Mouse (Mus musculus) heart, embryonic 10.5 days (tissue): ENCODE measurements around the gene Manbal. TPM values are rescaled to one million over a fixed set of nuclear protein-coding genes. Genes with fewer than 3 reads are reported as not detected.

Experiments
- DNase-seq: peaks from one replicate; pipeline ENCODE4 v3.0.0-alpha.2; 2017; ENCODE audit warnings: low spot score
- H3K27ac ChIP-seq: fragments of 300-500 bp; sonication (generic); 2 replicates; pipeline ENCODE4 v1.5.1; 2016; ENCODE audit warnings: mild to moderate bottlenecking
- H3K27me3 ChIP-seq: fragments of 300-500 bp; sonication (generic); 2 replicates; pipeline ENCODE4 v1.6.1; 2016; ENCODE audit warnings: mild to moderate bottlenecking; ENCODE audit not compliant: poor library complexity, insufficient read depth, severe bottlenecking
- H3K36me3 ChIP-seq: fragments of 300-500 bp; sonication (generic); 2 replicates; pipeline ENCODE4 v1.6.1; 2016; ENCODE audit warnings: mild to moderate bottlenecking, moderate library complexity
- H3K4me1 ChIP-seq: fragments of 300-500 bp; sonication (generic); 2 replicates; pipeline ENCODE4 v1.6.1; 2016; ENCODE audit warnings: mild to moderate bottlenecking
- H3K4me3 ChIP-seq: fragments of 300-500 bp; sonication (generic); 2 replicates; pipeline ENCODE4 v1.5.1; 2016; ENCODE audit warnings: mild to moderate bottlenecking, moderate library complexity
- H3K9me3 ChIP-seq: fragments of 300-500 bp; sonication (generic); 2 replicates; pipeline ENCODE4 v1.6.1; 2016; ENCODE audit warnings: mild to moderate bottlenecking, moderate library complexity
- WGBS: fragments of 180-500 bp; shearing (Covaris S2); methylation state at CpG from one replicate; pipeline ENCODE4 v1.1.7; 2016; 5-methylcytosine and 5-hydroxymethylcytosine counted together
- polyA plus RNA-seq: library from polyadenylated mRNA; unstranded; fragments of >200 nt; fragmentation: Nextera tagmentation; extraction: Ambion mirVana; gene quantifications from 2 replicates; pipeline ENCODE4 v1.2.1, GENCODE M21; 2016

The Manbal gene
- polyA plus RNA-seq, 1 experiment from 2014 or later, result 68.2 TPM

DNA sequence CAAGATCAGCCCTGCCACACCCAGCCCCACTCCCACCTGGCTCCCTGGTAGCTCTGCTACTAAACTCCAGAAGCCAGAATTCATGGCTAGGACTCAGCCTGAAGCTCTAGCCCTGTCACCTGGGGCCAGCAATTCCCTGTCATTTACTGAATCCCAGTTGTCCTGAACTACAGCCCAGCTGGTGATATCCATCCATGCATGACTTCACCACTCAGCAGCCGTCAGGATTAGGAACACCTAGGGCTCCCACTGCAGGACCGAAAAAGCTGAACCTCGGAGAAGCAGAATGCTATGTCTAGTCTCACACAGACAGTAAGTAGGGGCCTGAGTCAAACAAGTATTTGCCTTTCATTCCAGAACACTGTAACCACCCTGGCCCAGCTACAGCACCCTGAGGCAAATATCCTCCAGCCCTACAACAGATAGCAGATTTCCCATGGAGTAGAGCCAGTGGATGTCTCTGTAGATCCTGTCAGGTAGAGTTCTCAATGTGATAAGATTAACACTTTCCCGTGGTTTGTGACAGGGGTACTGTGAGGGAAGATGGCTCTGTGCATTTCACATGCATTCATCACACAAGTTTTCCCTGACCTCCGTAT is 25.0 kb upstream of the Manbal start:
- peak overlapping the region; percentile 60; the same call in 1 of the 2 replicates for H3K27ac ChIP-seq
- no peaks in the 10 kb centered on the region for H3K36me3 ChIP-seq
- DNase-seq, result no peak
- WGBS, result 44% methylated on average over 5 of the region's 5 CpGs
- no peaks in the 10 kb centered on the region for H3K9me3 ChIP-seq
- H3K4me3 ChIP-seq, result no peak overlapping the region
- peaks cover 28% of the 10 kb centered on the region for H3K4me1 ChIP-seq
- H3K27me3 ChIP-seq, result peaks cover 17% of the 10 kb centered on the region; the same call in 1 of the 2 replicates

DNA sequence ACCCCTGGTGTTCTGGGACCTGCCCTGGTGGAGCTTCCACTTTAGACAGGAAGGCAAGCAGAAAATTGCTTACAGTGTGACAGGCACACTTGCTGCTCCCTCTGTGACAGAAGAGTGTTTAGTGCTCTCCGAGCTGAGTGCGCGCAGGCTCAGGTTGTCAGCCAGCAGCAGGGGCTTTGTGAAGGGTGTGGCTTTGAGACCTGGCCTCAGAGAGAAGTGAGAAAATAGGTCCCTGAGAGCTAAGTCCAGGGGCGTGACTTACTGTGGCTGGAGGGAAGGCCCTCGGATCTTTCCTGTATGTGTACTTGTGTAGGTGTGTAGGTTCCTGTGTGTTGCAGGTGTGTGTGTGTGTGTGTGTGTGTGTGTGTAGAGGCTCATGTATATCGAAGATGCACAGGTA is 24.1 kb upstream of the Manbal start:
- H3K4me1 ChIP-seq, result peaks cover 28% of the 10 kb centered on the region
- H3K9me3 ChIP-seq, result no peaks in the 10 kb centered on the region
- no peak for DNase-seq
- H3K27me3 ChIP-seq, result peaks cover 17% of the 10 kb centered on the region; the same call in 1 of the 2 replicates
- H3K4me3 ChIP-seq, result no peak overlapping the region
- no peak overlapping the region for H3K27ac ChIP-seq
- 57% methylated on average over 6 of the region's 6 CpGs for WGBS
- H3K36me3 ChIP-seq, result no peaks in the 10 kb centered on the region

DNA sequence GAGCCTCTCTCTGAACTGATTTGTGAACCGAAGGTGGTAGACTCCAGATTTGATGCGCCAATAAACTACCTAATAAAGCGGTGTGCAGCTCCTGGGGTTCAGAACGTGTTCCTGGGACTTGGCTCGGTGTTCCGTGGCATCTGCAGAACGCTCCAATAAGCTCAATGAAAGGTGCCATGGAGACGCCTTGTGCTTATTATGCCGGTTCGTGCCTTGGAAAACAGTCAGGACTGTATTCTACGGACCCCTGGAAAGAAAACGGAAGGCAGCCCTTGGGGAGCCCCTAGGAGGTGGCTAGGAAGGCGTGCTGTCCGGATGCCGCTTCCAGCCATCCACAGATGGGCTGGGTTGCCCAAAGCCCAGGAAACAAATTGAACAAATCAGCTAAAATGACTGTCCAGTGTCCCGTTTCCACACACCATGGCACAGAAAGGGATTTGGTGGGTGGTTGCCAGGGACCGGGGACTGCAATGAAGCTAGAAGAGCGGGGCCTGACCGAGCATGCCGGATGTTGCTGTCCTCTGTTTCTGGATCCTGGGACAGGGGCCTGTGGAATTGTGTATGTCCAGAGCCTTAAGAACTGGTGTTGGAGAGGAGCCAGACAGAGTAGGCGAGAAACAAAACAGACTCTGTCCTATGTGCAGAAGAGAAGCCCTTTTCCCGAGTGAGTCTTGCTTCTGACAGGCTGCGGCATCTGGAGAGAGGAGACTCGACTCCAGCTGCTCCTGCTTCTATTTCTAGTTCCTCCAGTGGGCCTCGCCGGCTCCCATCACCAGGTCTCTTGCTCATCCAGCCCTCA is 19.8 kb upstream of the Manbal start, which contains the start of gene Ghrh:
Ghrh (minus strand) TSS at position 146 of the 799 bp plus-strand sequence.
- peaks cover 7% of the 10 kb centered on the region; the same call in 1 of the 2 replicates for H3K27me3 ChIP-seq
- H3K27ac ChIP-seq, result peak within 1 kb of the TSS; percentile 75
- H3K9me3 ChIP-seq, result no peaks in the 10 kb centered on the region
- peaks cover 14% of the 10 kb centered on the region for H3K4me1 ChIP-seq
- no peak within 1 kb of the TSS for H3K4me3 ChIP-seq
- no peak for DNase-seq
- WGBS, result 70% methylated on average over 26 of the region's 26 CpGs
- no peaks in the 10 kb centered on the region for H3K36me3 ChIP-seq

DNA sequence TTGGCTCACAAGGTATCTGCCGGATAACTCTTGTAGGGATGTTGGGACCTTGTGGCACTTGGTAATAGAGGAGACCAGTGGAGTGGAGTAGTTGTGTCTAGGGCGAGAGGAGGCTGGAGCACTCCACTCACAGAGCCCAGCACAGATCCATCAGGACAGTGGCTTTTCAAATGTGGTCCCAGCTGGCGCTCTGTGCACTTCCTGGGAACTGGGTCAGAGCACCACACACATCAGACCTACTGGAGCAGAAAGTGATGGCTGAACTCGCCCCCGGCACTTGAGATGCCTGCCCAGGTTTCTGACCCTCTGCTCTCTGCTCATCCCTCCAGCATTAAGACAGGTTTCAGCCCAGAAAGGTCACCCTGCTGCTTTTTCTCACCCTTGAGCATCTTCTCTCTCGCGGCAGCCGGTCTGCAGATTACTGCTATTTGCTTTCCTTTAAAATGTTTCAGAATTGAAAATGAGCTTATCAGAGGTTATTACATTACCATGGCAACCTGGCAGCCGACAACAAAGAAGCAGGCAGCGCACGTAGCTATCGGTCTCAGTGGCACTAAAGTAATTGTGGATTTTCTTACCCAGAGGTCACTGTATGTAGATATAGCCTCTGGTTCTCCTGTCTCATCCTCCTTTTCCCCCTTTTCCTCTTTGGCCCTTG is 18.1 kb upstream of the Manbal start:
- Histone ChIP-seq H3K36me3 (no peaks in the 10 kb centered on the region), H3K27me3 (peaks cover 7% of the 10 kb centered on the region; the same call in 1 of the 2 replicates), H3K4me1 (peaks cover 8% of the 10 kb centered on the region), H3K4me3 (no peak overlapping the region), H3K27ac (no peak overlapping the region), H3K9me3 (no peaks in the 10 kb centered on the region)
- 61% methylated on average over 12 of the region's 12 CpGs for WGBS
- no peak for DNase-seq

DNA sequence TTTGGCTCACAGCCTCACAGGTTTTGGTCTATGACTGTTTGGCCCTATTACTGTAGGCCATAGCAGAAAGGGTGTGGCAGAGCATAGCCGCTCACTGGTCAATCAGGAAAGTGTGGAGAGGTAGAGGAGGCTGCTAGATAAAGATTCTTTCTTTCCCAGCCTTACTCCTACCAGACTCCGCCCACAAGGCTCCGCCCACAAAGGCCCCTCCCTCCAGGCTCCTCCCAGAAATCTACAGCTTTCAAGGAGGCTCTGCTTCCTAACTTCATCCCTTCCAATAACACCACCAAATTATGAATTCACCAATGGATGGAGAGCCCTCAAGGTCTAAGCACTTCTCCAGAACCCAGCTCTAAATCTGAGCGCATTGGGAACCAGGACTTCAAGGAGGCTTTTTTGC is 14.2 kb upstream of the Manbal start:
- Histone ChIP-seq H3K36me3 (no peaks in the 10 kb centered on the region), H3K4me3 (no peak overlapping the region), H3K27me3 (no peaks in the 10 kb centered on the region), H3K27ac (no peak overlapping the region), H3K4me1 (no peaks in the 10 kb centered on the region), H3K9me3 (no peaks in the 10 kb centered on the region)
- WGBS, result 61% methylated on average over 4 of the region's 4 CpGs
- no peak for DNase-seq

DNA sequence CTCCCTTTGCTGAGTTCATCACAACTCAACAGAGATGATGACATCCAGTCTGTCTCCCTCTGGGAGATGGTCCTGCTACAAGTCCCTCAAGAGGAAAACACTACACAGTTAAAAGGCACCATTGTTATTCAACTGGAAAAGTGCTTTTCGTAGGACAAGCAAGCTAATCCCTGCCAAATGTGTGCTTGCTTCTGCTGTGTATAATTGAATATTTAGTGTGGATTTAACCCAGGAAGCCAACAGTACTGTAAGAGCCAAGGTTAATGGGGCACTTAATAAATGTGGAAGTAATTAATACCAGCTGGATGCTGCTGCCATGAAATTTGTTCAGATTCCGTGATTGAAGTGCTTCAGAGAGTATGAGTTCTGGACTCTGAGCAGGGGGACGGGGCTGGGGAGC is 13.3 kb upstream of the Manbal start:
- WGBS, result 78% methylated on average over 3 of the region's 3 CpGs
- H3K4me3 ChIP-seq, result no peak overlapping the region
- no peaks in the 10 kb centered on the region for H3K36me3 ChIP-seq
- no peak for DNase-seq
- no peak overlapping the region for H3K27ac ChIP-seq
- no peaks in the 10 kb centered on the region for H3K4me1 ChIP-seq
- no peaks in the 10 kb centered on the region for H3K9me3 ChIP-seq
- H3K27me3 ChIP-seq, result no peaks in the 10 kb centered on the region

DNA sequence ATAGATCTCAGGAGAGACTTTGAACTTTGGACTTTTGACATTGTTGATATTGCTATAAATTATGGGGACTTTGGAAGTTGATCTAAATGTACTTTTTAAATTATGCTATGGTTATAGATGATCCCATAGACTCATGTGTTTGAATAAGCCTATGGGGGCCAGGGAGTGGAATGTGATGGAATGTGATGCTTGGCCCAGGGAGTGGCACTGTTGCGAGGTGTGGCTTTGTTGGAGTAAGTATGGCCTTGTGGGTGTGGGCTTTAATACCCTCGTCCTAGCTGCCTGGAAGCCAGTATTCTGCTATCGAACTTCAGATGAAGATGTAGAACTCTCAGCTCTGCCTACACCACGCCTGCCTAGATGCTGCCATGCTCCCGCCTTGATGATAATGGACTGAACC is 7.4 kb upstream of the Manbal start:
- DNase-seq, result no peak
- Histone ChIP-seq H3K27ac (no peak overlapping the region), H3K4me3 (no peak overlapping the region), H3K4me1 (peaks cover 13% of the 10 kb centered on the region; the same call in 1 of the 2 replicates), H3K27me3 (no peaks in the 10 kb centered on the region), H3K36me3 (no peaks in the 10 kb centered on the region), H3K9me3 (no peaks in the 10 kb centered on the region)
- WGBS, result 80% methylated on average over 5 of the region's 5 CpGs

DNA sequence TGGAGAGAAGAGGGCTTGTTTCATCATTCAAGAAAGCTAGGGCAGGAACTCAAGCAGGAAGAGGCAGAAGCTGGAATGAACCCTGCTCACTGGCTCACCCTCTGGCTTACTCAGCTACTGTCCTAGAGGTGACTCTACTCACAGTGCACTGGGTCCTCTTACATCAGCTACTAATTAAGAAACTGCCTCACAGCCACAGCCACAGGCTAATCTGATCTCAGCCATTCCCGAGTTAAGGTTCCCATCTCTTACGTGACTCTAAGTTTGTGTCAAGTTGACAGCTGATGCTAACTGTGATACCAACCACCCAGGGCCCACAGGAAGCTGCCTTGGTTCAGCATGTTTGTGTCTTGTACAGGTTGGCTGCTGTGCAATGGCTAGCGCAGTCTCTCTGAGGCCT is 4.4 kb upstream of the Manbal start:
- H3K27me3 ChIP-seq, result no peaks in the 10 kb centered on the region
- H3K4me3 ChIP-seq, result no peak overlapping the region
- peaks cover 13% of the 10 kb centered on the region; the same call in 1 of the 2 replicates for H3K4me1 ChIP-seq
- H3K27ac ChIP-seq, result no peak overlapping the region
- DNase-seq, result no peak
- H3K36me3 ChIP-seq, result no peaks in the 10 kb centered on the region
- no peaks in the 10 kb centered on the region for H3K9me3 ChIP-seq
- 72% methylated on average over 3 of the region's 3 CpGs for WGBS

DNA sequence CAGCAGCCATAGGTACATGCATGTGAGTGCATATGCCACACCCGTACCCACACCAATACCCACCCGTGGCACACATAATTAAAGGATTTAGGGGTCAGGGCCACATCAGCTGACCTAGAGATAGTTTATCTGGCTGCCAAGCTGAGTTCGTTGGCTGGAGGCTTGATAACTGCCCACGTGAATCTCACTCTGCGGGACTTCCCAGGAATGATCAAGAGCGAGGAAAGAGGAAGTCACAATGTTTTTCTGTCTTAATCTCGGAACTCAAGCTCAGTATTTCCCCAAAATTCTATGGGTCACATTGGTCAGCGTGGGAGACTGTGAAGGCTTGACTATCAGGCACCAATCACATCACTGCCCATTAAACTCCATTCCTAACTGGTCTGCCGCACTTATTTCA is 632 bp upstream of the Manbal start:
- WGBS, result 60% methylated on average over 9 of the region's 9 CpGs
- no peaks in the 10 kb centered on the region for H3K27me3 ChIP-seq
- no peak for DNase-seq
- peak overlapping the region; percentile 80 for H3K4me3 ChIP-seq
- peak overlapping the region; percentile 94 for H3K27ac ChIP-seq
- H3K9me3 ChIP-seq, result no peaks in the 10 kb centered on the region
- peaks cover 20% of the 10 kb centered on the region for H3K4me1 ChIP-seq
- no peaks in the 10 kb centered on the region for H3K36me3 ChIP-seq

DNA sequence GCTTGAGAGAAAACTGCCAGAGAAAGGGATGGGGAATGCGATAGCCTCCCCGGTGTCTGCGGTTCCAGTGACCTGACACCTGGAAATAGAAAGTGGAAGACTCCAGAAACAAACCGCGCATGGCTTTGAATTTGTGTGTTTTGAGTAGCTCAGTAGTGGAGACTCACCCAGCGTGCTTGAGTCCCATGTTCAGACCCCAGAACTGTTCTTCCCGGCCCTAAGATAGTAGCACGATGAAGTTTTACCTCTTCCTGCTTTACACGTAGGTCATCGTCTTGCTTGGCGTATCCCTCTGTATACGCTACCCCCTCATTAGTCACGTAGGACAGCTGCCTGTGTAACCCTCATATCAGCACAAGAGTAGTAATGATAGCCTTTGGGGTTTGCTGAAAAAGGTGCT is 597 bp downstream of the Manbal start:
- H3K27me3 ChIP-seq, result no peaks in the 10 kb centered on the region
- 5% methylated on average over 13 of the region's 13 CpGs for WGBS
- H3K27ac ChIP-seq, result peak overlapping the region; percentile 94
- no peaks in the 10 kb centered on the region for H3K36me3 ChIP-seq
- H3K4me3 ChIP-seq, result peak overlapping the region; percentile 80
- H3K9me3 ChIP-seq, result no peaks in the 10 kb centered on the region
- no peak for DNase-seq
- H3K4me1 ChIP-seq, result peaks cover 21% of the 10 kb centered on the region

DNA sequence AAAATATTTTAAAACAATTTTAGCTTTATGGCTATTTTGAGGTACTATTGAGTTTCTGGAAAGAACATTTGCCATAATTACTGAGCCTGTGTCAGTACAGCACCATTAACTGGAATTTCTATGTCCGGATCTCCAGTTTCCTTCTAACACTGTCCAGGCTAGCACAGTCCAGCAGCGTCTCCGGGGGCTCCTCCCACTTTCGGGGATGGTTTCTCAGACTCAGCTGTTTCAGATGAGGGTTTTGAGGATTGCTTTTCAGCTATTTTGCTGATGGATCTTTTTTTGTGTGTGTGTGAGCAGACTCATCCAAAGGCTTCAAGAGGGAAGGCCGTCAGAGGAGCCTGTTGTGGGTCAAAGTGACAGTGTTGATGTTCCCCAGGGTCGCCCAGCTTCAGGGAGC is 4.3 kb downstream of the Manbal start:
- 46% methylated on average over 6 of the region's 6 CpGs for WGBS
- Histone ChIP-seq H3K27ac (no peak overlapping the region), H3K4me1 (peaks cover 46% of the 10 kb centered on the region), H3K9me3 (no peaks in the 10 kb centered on the region), H3K36me3 (peaks cover 11% of the 10 kb centered on the region; the same call in 1 of the 2 replicates), H3K4me3 (no peak overlapping the region), H3K27me3 (no peaks in the 10 kb centered on the region)
- no peak for DNase-seq

DNA sequence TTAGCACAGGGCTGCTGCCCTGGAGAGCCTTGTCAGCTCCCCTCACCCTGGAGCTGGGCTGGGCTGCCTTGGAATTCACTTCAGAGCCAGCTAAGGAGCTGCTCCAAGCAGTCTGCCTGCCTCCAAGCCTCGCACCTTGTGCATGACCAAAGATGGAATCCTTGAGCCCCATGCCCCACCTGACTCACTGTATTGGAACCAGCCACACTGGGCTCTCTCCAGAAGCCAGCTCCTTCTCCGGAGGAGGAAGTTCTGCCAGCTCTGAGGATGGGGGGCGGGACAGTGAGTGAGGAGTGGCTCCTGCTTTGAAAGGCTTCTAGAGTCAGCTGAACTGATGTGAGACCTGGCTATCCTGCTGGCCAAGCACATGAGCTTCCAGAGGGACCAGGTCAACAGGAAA is 6.3 kb downstream of the Manbal start:
- H3K4me1 ChIP-seq, result peaks cover 61% of the 10 kb centered on the region
- no peak overlapping the region for H3K4me3 ChIP-seq
- H3K36me3 ChIP-seq, result peaks cover 11% of the 10 kb centered on the region; the same call in 1 of the 2 replicates
- DNase-seq, result no peak
- no peaks in the 10 kb centered on the region for H3K27me3 ChIP-seq
- no peaks in the 10 kb centered on the region for H3K9me3 ChIP-seq
- H3K27ac ChIP-seq, result peak overlapping the region; percentile 69; the same call in 1 of the 2 replicates
- WGBS, result 77% methylated on average over 3 of the region's 3 CpGs

DNA sequence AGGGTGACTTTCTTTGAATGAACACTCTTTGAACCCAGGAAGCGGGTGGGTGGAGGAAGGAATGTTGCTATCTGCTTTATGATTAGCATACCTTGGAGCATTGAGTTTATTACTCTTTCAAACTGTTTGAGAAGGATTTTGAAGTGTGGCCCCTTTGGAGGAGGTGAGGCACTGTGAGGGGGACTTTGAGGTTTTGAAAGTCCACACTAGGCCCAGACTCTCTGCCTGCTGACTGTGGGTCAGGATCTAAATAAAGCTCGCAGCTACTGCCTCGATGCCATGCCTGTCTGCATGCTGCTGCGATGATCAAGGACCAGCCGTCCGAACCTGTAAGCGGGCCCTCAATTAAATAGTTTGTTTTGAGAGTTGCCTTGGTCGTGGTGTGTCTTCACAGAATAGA is 7.7 kb downstream of the Manbal start:
- peaks cover 61% of the 10 kb centered on the region for H3K4me1 ChIP-seq
- H3K27ac ChIP-seq, result peak overlapping the region; percentile 65; the same call in 1 of the 2 replicates
- 44% methylated on average over 8 of the region's 8 CpGs for WGBS
- H3K9me3 ChIP-seq, result no peaks in the 10 kb centered on the region
- peaks cover 22% of the 10 kb centered on the region for H3K36me3 ChIP-seq
- no peak overlapping the region for H3K4me3 ChIP-seq
- no peaks in the 10 kb centered on the region for H3K27me3 ChIP-seq
- DNase-seq, result no peak
